Mouse (Mus musculus): ENCODE data around the gene Atp2b2. TPM values are rescaled to one million over a fixed set of nuclear protein-coding genes. Genes with fewer than 3 reads are reported as not detected.

Gene Atp2b2
- polyA plus RNA-seq, 1 experiment from 2014 or later = 0.35 TPM

GRCm38 (mm10) chr6:113904406-113904805, 138.0 kb downstream of the Atp2b2 start:
- WGBS (ENCODE audit: insufficient replicate concordance) = 70% methylated on average over 5 of the region's 5 CpGs
- Histone ChIP-seq H3K36me3 (no peaks in the 10 kb centered on the region), H3K9me3 (replicated peaks) (no peaks in the 10 kb centered on the region), H3K27me3 (replicated peaks) (no peaks in the 10 kb centered on the region; the same call in 1 of the 2 replicates), H3K4me1 (no peaks in the 10 kb centered on the region), H3K4me2 (no peak overlapping the region), H3K9ac (no peak overlapping the region), H3K4me3 (no peak overlapping the region), H3K27ac (no peak overlapping the region)
- ATAC-seq = no peak

GRCm38 (mm10) chr6:113896023-113896422, 146.4 kb downstream of the Atp2b2 start:
- no peak overlapping the region for H3K9ac ChIP-seq
- H3K4me2 ChIP-seq = no peak overlapping the region
- no peaks in the 10 kb centered on the region for H3K9me3 ChIP-seq (replicated peaks)
- ATAC-seq = no peak
- H3K27me3 ChIP-seq (replicated peaks) = peaks cover 22% of the 10 kb centered on the region
- no peak overlapping the region for H3K4me3 ChIP-seq
- WGBS (ENCODE audit: insufficient replicate concordance) = 68% methylated on average over 4 of the region's 4 CpGs
- H3K4me1 ChIP-seq = no peaks in the 10 kb centered on the region
- H3K27ac ChIP-seq = no peak overlapping the region
- no peaks in the 10 kb centered on the region for H3K36me3 ChIP-seq

GRCm38 (mm10) chr6:113894008-113894407, 148.4 kb downstream of the Atp2b2 start:
- no peak overlapping the region for H3K9ac ChIP-seq
- H3K4me2 ChIP-seq = no peak overlapping the region
- no peaks in the 10 kb centered on the region for H3K4me1 ChIP-seq
- no peaks in the 10 kb centered on the region for H3K9me3 ChIP-seq (replicated peaks)
- no peak overlapping the region for H3K4me3 ChIP-seq
- no peak overlapping the region for H3K27ac ChIP-seq
- H3K27me3 ChIP-seq (replicated peaks) = peaks cover 42% of the 10 kb centered on the region
- ATAC-seq = peak; percentile 19; the same call in 1 of the 2 replicates
- H3K36me3 ChIP-seq = no peaks in the 10 kb centered on the region
- WGBS (ENCODE audit: insufficient replicate concordance) = 41% methylated on average over 3 of the region's 3 CpGs

- ATAC-seq = no peak
- no peak overlapping the region for H3K4me3 ChIP-seq
- H3K9ac ChIP-seq = no peak overlapping the region
- peaks cover 51% of the 10 kb centered on the region for H3K27me3 ChIP-seq (replicated peaks)
- H3K27ac ChIP-seq = no peak overlapping the region
- no peaks in the 10 kb centered on the region for H3K4me1 ChIP-seq
- H3K9me3 ChIP-seq (replicated peaks) = no peaks in the 10 kb centered on the region
- H3K4me2 ChIP-seq = no peak overlapping the region
- 50% methylated on average over 13 of the region's 13 CpGs for WGBS (ENCODE audit: insufficient replicate concordance)
- no peaks in the 10 kb centered on the region for H3K36me3 ChIP-seq
Observed at GRCm38 (mm10) chr6:113892091-113892674, 150.2 kb downstream of the Atp2b2 start.

- H3K27me3 ChIP-seq (replicated peaks) = peaks cover 54% of the 10 kb centered on the region
- H3K9ac ChIP-seq = no peak overlapping the region
- H3K4me2 ChIP-seq = peak overlapping the region; percentile 55
- WGBS (ENCODE audit: insufficient replicate concordance) = 2% methylated on average over 40 of the region's 49 CpGs
- H3K36me3 ChIP-seq = no peaks in the 10 kb centered on the region
- H3K9me3 ChIP-seq (replicated peaks) = no peaks in the 10 kb centered on the region
- H3K4me3 ChIP-seq = peak overlapping the region; percentile 28
- no peak overlapping the region for H3K27ac ChIP-seq
- no peak for ATAC-seq
- no peaks in the 10 kb centered on the region for H3K4me1 ChIP-seq
Observed at GRCm38 (mm10) chr6:113891225-113891967, 151.0 kb downstream of the Atp2b2 start.

GRCm38 (mm10) chr6:113890858-113891213, 151.6 kb downstream of the Atp2b2 start:
- Histone ChIP-seq H3K27me3 (replicated peaks) (peaks cover 54% of the 10 kb centered on the region), H3K4me2 (peak overlapping the region; percentile 55), H3K4me1 (no peaks in the 10 kb centered on the region), H3K36me3 (no peaks in the 10 kb centered on the region), H3K4me3 (peak overlapping the region; percentile 28), H3K9ac (no peak overlapping the region), H3K27ac (no peak overlapping the region), H3K9me3 (replicated peaks) (no peaks in the 10 kb centered on the region)
- no peak for ATAC-seq
- WGBS (ENCODE audit: insufficient replicate concordance) = 1% methylated on average over 10 of the region's 10 CpGs

- H3K4me1 ChIP-seq = no peaks in the 10 kb centered on the region
- no peaks in the 10 kb centered on the region for H3K36me3 ChIP-seq
- no peak overlapping the region for H3K27ac ChIP-seq
- no peaks in the 10 kb centered on the region for H3K9me3 ChIP-seq (replicated peaks)
- 19% methylated on average over 16 of the region's 16 CpGs for whole genome bisulfite sequencing (ENCODE audit: insufficient replicate concordance)
- no peak overlapping the region for H3K9ac ChIP-seq
- peak overlapping the region; percentile 28; the same call in 1 of the 2 replicates for H3K4me3 ChIP-seq
- peak overlapping the region; percentile 55 for H3K4me2 ChIP-seq
- H3K27me3 ChIP-seq (replicated peaks) = peaks cover 54% of the 10 kb centered on the region
- ATAC-seq = no peak
Observed at GRCm38 (mm10) chr6:113890023-113890857, 152.2 kb downstream of the Atp2b2 start.

GRCm38 (mm10) chr6:113889180-113889579, 153.2 kb downstream of the Atp2b2 start:
- H3K9ac ChIP-seq = no peak overlapping the region
- no peaks in the 10 kb centered on the region for H3K9me3 ChIP-seq (replicated peaks)
- H3K4me1 ChIP-seq = no peaks in the 10 kb centered on the region
- ATAC-seq = no peak
- H3K36me3 ChIP-seq = no peaks in the 10 kb centered on the region
- 51% methylated on average over 3 of the region's 3 CpGs for WGBS (ENCODE audit: insufficient replicate concordance)
- H3K27me3 ChIP-seq (replicated peaks) = peaks cover 54% of the 10 kb centered on the region
- H3K27ac ChIP-seq = no peak overlapping the region
- no peak overlapping the region for H3K4me3 ChIP-seq
- no peak overlapping the region for H3K4me2 ChIP-seq

GRCm38 (mm10) chr6:113886886-113887285, 155.5 kb downstream of the Atp2b2 start:
- H3K27ac ChIP-seq = no peak overlapping the region
- H3K4me2 ChIP-seq = no peak overlapping the region
- H3K27me3 ChIP-seq (replicated peaks) = peaks cover 41% of the 10 kb centered on the region
- no peak overlapping the region for H3K4me3 ChIP-seq
- H3K36me3 ChIP-seq = no peaks in the 10 kb centered on the region
- no peaks in the 10 kb centered on the region for H3K4me1 ChIP-seq
- no peaks in the 10 kb centered on the region for H3K9me3 ChIP-seq (replicated peaks)
- H3K9ac ChIP-seq = no peak overlapping the region
- ATAC-seq = no peak

- Histone ChIP-seq H3K27me3 (replicated peaks) (peaks cover 20% of the 10 kb centered on the region), H3K4me2 (no peak overlapping the region), H3K36me3 (no peaks in the 10 kb centered on the region), H3K9ac (no peak overlapping the region), H3K4me3 (no peak overlapping the region), H3K9me3 (replicated peaks) (no peaks in the 10 kb centered on the region), H3K27ac (no peak overlapping the region), H3K4me1 (no peaks in the 10 kb centered on the region)
- 56% methylated on average over 4 of the region's 4 CpGs for WGBS (ENCODE audit: insufficient replicate concordance)
- ATAC-seq = no peak
Observed at GRCm38 (mm10) chr6:113884806-113885205, 157.6 kb downstream of the Atp2b2 start.

- Histone ChIP-seq H3K4me3 (no peak overlapping the region), H3K36me3 (no peaks in the 10 kb centered on the region), H3K27me3 (replicated peaks) (peaks cover 8% of the 10 kb centered on the region; the same call in 1 of the 2 replicates), H3K9ac (no peak overlapping the region), H3K4me1 (no peaks in the 10 kb centered on the region), H3K4me2 (no peak overlapping the region), H3K9me3 (replicated peaks) (no peaks in the 10 kb centered on the region), H3K27ac (no peak overlapping the region)
- ATAC-seq = no peak
- 43% methylated on average over 9 of the region's 9 CpGs for WGBS (ENCODE audit: insufficient replicate concordance)
Observed at GRCm38 (mm10) chr6:113883225-113883624, 159.2 kb downstream of the Atp2b2 start.

GRCm38 (mm10) chr6:113882396-113882795, 160.0 kb downstream of the Atp2b2 start:
- WGBS (ENCODE audit: insufficient replicate concordance) = 41% methylated on average over 7 of the region's 7 CpGs
- H3K27me3 ChIP-seq (replicated peaks) = peaks cover 5% of the 10 kb centered on the region; the same call in 1 of the 2 replicates
- no peak overlapping the region for H3K9ac ChIP-seq
- no peaks in the 10 kb centered on the region for H3K9me3 ChIP-seq (replicated peaks)
- H3K4me2 ChIP-seq = no peak overlapping the region
- H3K4me3 ChIP-seq = no peak overlapping the region
- no peaks in the 10 kb centered on the region for H3K36me3 ChIP-seq
- no peaks in the 10 kb centered on the region for H3K4me1 ChIP-seq
- ATAC-seq = no peak
- H3K27ac ChIP-seq = no peak overlapping the region

Measured in liver, embryonic 12.5 days (tissue).